Mouse (Mus musculus): ENCODE data around the gene Lrch3. TPM values are rescaled to one million over a fixed set of nuclear protein-coding genes. Genes with fewer than 3 reads are reported as not detected.

Lrch3 gene
- polyA plus RNA-seq, 1 experiment, result 9.0 TPM

DNA sequence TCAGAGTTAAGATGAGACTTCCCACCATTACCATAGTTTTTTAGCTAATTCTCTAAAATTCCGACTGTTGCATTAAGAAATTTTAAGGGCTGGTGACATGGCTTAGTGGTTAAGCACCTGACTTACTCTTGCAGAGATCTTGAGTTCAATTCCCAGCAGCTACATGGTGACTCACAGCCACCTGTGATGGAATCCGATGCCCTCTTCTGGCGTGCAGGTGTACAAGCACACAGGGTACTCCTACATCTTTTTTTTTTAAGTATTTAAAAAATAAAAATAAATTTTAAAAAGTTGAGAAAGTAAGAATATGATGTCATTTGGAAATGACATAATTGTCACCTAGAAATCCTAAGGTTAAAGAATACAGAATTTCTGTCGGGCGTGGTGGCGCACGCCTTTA, 25.9 kb upstream of the Lrch3 start:
- TF ChIP-seq USF1 (IDR thresholded peaks at IDR 0.05; ENCODE audit: low read depth) (no peak), POLR2A (IDR thresholded peaks at IDR 0.05; ENCODE audit: insufficient read length, low read depth) (no peak), MYOD1 (IDR thresholded peaks at IDR 0.05; ENCODE audit: control insufficient read depth in 1 of 3, insufficient read length in 2 of 3, low read depth in 2 of 3) (no peak), POLR2AphosphoS2 (IDR thresholded peaks at IDR 0.05; ENCODE audit: insufficient read length, low read depth) (no peak), TCF3 (IDR thresholded peaks at IDR 0.05; ENCODE audit: insufficient read length, low read depth) (no peak), REST (IDR thresholded peaks at IDR 0.05; ENCODE audit: insufficient read depth, insufficient read length) (no peak), CEBPB (IDR thresholded peaks at IDR 0.05; ENCODE audit: insufficient read depth, poor library complexity, severe bottlenecking) (no peak), MYOG (IDR thresholded peaks at IDR 0.05; ENCODE audit: control insufficient read depth in 1 of 3, insufficient read depth in 1 of 3, insufficient read length in 2 of 3, low read depth in 2 of 3) (no peak), SRF (IDR thresholded peaks at IDR 0.05; ENCODE audit: control insufficient read depth, insufficient read length, low read depth) (no peak), TCF12 (IDR thresholded peaks at IDR 0.05; ENCODE audit: insufficient read depth, poor library complexity, severe bottlenecking) (no peak)
- Histone ChIP-seq H3K36me3 (ENCODE audit: control insufficient read depth, insufficient read depth) (peaks cover 57% of the 10 kb centered on the region), H3ac (ENCODE audit: control insufficient read depth, insufficient read length) (no peak overlapping the region), H3K79me2 (ENCODE audit: control insufficient read depth, insufficient read depth) (peaks cover 35% of the 10 kb centered on the region), H3K27me3 (ENCODE audit: control insufficient read depth, insufficient read depth, insufficient read length) (no peaks in the 10 kb centered on the region), H3K4me2 (ENCODE audit: low read depth) (no peak overlapping the region), H3K4me3 (no peak overlapping the region)

GRCm38 (mm10) chr16:32889881-32890280, 24.0 kb upstream of the Lrch3 start:
- Histone ChIP-seq H3K4me3 (no peak overlapping the region), H3K4me2 (ENCODE audit: low read depth) (no peak overlapping the region), H3K36me3 (ENCODE audit: control insufficient read depth, insufficient read depth) (peaks cover 60% of the 10 kb centered on the region), H3K27me3 (ENCODE audit: control insufficient read depth, insufficient read depth, insufficient read length) (no peaks in the 10 kb centered on the region), H3ac (ENCODE audit: control insufficient read depth, insufficient read length) (no peak overlapping the region), H3K79me2 (ENCODE audit: control insufficient read depth, insufficient read depth) (peaks cover 22% of the 10 kb centered on the region)
- TF ChIP-seq E2F4 (IDR thresholded peaks at IDR 0.05; ENCODE audit: insufficient read depth) (no peak), MYOD1 (IDR thresholded peaks at IDR 0.05; ENCODE audit: control insufficient read depth in 1 of 3, insufficient read length in 2 of 3, low read depth in 2 of 3) (peak in 1 of 3 experiments; percentile 15)

DNA sequence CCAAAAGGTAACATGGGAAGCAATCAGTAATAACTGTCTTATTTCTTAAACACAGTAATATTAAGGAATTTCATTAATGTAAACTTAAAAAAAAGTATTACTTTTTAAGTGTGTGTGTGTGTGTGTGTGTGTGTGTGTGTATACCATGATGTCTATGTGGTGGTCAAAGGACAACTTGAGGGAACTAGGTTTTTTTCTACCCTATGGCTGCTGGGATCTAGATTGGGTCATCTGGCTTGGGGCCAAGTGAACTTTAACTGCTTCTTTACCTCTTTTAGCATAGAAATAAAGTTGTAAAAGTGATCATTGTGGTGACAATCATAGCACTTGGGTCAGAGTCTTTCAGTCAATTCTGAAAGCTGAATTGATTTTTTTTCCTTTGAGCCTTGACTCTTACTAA, 17.8 kb upstream of the Lrch3 start:
- peaks cover 61% of the 10 kb centered on the region for H3K36me3 ChIP-seq (ENCODE audit: control insufficient read depth, insufficient read depth)
- no peaks in the 10 kb centered on the region for H3K79me2 ChIP-seq (ENCODE audit: control insufficient read depth, insufficient read depth)
- no peak overlapping the region for H3K4me2 ChIP-seq (ENCODE audit: low read depth)
- no peak overlapping the region for H3ac ChIP-seq (ENCODE audit: control insufficient read depth, insufficient read length)
- H3K4me3 ChIP-seq, result no peak overlapping the region
- TF ChIP-seq TCF3 (IDR thresholded peaks at IDR 0.05; ENCODE audit: insufficient read length, low read depth) (no peak), MYOG (IDR thresholded peaks at IDR 0.05; ENCODE audit: control insufficient read depth in 1 of 3, insufficient read depth in 1 of 3, insufficient read length in 2 of 3, low read depth in 2 of 3) (no peak), USF1 (IDR thresholded peaks at IDR 0.05; ENCODE audit: low read depth) (no peak), POLR2A (IDR thresholded peaks at IDR 0.05; ENCODE audit: insufficient read length, low read depth) (no peak), POLR2AphosphoS2 (IDR thresholded peaks at IDR 0.05; ENCODE audit: insufficient read length, low read depth) (no peak), CEBPB (IDR thresholded peaks at IDR 0.05; ENCODE audit: insufficient read depth, poor library complexity, severe bottlenecking) (no peak), TCF12 (IDR thresholded peaks at IDR 0.05; ENCODE audit: insufficient read depth, poor library complexity, severe bottlenecking) (no peak), REST (IDR thresholded peaks at IDR 0.05; ENCODE audit: insufficient read depth, insufficient read length) (no peak), SRF (IDR thresholded peaks at IDR 0.05; ENCODE audit: control insufficient read depth, insufficient read length, low read depth) (no peak), MAX (IDR thresholded peaks at IDR 0.05; ENCODE audit: low read depth) (no peak), E2F4 (IDR thresholded peaks at IDR 0.05; ENCODE audit: insufficient read depth) (no peak), MYOD1 (IDR thresholded peaks at IDR 0.05; ENCODE audit: control insufficient read depth in 1 of 3, insufficient read length in 2 of 3, low read depth in 2 of 3) (no peak)
- no peaks in the 10 kb centered on the region for H3K27me3 ChIP-seq (ENCODE audit: control insufficient read depth, insufficient read depth, insufficient read length)

DNA sequence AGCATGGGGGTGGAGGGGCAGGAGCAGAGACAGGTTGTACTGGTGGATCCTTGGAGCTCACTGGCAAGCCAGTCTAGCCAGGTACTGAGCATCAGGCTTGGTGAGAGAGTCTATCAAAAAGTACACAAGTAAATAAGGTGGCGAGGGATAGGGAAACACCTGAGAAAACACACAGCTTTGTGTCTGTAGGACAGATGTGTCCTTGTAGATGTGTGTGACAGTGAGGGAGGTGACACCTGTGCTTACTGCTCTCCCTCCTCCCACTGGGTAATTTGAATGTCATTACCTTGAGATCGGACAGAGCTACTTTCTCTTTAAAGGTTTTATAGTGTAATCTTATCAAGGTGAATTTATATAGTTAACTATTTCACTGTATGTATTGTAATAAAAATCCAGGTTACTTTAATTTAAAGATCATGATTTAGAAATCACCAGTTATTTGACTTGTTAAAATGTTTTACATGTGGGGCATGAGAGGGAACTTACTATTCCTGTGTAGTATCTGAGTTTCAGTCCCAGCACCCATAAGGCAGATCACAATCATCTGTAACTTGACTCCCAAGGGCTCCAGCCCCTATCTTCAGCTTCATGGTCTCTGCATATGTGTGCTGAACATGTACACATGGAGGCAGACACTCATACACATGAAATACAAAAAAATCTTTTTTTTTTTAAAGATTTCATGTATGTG, 12.4 kb upstream of the Lrch3 start:
- Histone ChIP-seq H3K36me3 (ENCODE audit: control insufficient read depth, insufficient read depth) (peaks cover 54% of the 10 kb centered on the region), H3K27me3 (ENCODE audit: control insufficient read depth, insufficient read depth, insufficient read length) (no peaks in the 10 kb centered on the region), H3K4me2 (ENCODE audit: low read depth) (no peak overlapping the region), H3ac (ENCODE audit: control insufficient read depth, insufficient read length) (no peak overlapping the region), H3K79me2 (ENCODE audit: control insufficient read depth, insufficient read depth) (no peaks in the 10 kb centered on the region), H3K4me3 (no peak overlapping the region)
- TF ChIP-seq MYOD1 (IDR thresholded peaks at IDR 0.05; ENCODE audit: control insufficient read depth in 1 of 3, insufficient read length in 2 of 3, low read depth in 2 of 3) (no peak), CEBPB (IDR thresholded peaks at IDR 0.05; ENCODE audit: insufficient read depth, poor library complexity, severe bottlenecking) (no peak), TCF3 (IDR thresholded peaks at IDR 0.05; ENCODE audit: insufficient read length, low read depth) (no peak), POLR2AphosphoS2 (IDR thresholded peaks at IDR 0.05; ENCODE audit: insufficient read length, low read depth) (no peak), REST (IDR thresholded peaks at IDR 0.05; ENCODE audit: insufficient read depth, insufficient read length) (no peak)

- Histone ChIP-seq H3K27me3 (ENCODE audit: control insufficient read depth, insufficient read depth, insufficient read length) (no peaks in the 10 kb centered on the region), H3K4me3 (no peak overlapping the region), H3K4me2 (ENCODE audit: low read depth) (no peak overlapping the region), H3K79me2 (ENCODE audit: control insufficient read depth, insufficient read depth) (no peaks in the 10 kb centered on the region), H3K36me3 (ENCODE audit: control insufficient read depth, insufficient read depth) (peaks cover 54% of the 10 kb centered on the region), H3ac (ENCODE audit: control insufficient read depth, insufficient read length) (no peak overlapping the region)
- TF ChIP-seq CEBPB (IDR thresholded peaks at IDR 0.05; ENCODE audit: insufficient read depth, poor library complexity, severe bottlenecking) (no peak), MYOG (IDR thresholded peaks at IDR 0.05; ENCODE audit: control insufficient read depth in 1 of 3, insufficient read depth in 1 of 3, insufficient read length in 2 of 3, low read depth in 2 of 3) (no peak), REST (IDR thresholded peaks at IDR 0.05; ENCODE audit: insufficient read depth, insufficient read length) (no peak), E2F4 (IDR thresholded peaks at IDR 0.05; ENCODE audit: insufficient read depth) (no peak), TCF12 (IDR thresholded peaks at IDR 0.05; ENCODE audit: insufficient read depth, poor library complexity, severe bottlenecking) (no peak), TCF3 (IDR thresholded peaks at IDR 0.05; ENCODE audit: insufficient read length, low read depth) (no peak), POLR2AphosphoS2 (IDR thresholded peaks at IDR 0.05; ENCODE audit: insufficient read length, low read depth) (no peak), SRF (IDR thresholded peaks at IDR 0.05; ENCODE audit: control insufficient read depth, insufficient read length, low read depth) (no peak), POLR2A (IDR thresholded peaks at IDR 0.05; ENCODE audit: insufficient read length, low read depth) (no peak), MYOD1 (IDR thresholded peaks at IDR 0.05; ENCODE audit: control insufficient read depth in 1 of 3, insufficient read length in 2 of 3, low read depth in 2 of 3) (no peak), USF1 (IDR thresholded peaks at IDR 0.05; ENCODE audit: low read depth) (no peak), MAX (IDR thresholded peaks at IDR 0.05; ENCODE audit: low read depth) (no peak)
These were observed 11.9 kb upstream of the Lrch3 start for GRCm38 (mm10) chr16:32902051-32902428.
